Mouse (Mus musculus) olfactory bulb, adult 2 months (tissue): ENCODE measurements around the gene 3110082I17Rik. TPM values are rescaled to one million over a fixed set of nuclear protein-coding genes. Genes with fewer than 3 reads are reported as not detected.
"Not testable (repeated sequence)": the region's sequence is repeated elsewhere in the genome, so short reads cannot be mapped to it uniquely, and the experiment has no call there.

Experiments used
- H3K27ac ChIP-seq: fragments of 200-500 bp; 2 replicates; pipeline ENCODE4 v1.5.1; 2012; ENCODE audit warnings: low read depth, low read length; ENCODE audit not compliant: insufficient read depth
- H3K4me1 ChIP-seq: fragments of 200-500 bp; 2 replicates; pipeline ENCODE4 v1.6.1; 2012; ENCODE audit warnings: low read length; ENCODE audit not compliant: control insufficient read depth, insufficient read depth
- H3K4me3 ChIP-seq: fragments of 200-500 bp; 2 replicates; pipeline ENCODE4 v1.5.1; 2012; ENCODE audit warnings: mild to moderate bottlenecking, low read depth, low read length, moderate library complexity; ENCODE audit not compliant: insufficient read depth
- CTCF ChIP-seq: fragments of 200-500 bp; IDR thresholded peaks from 2 replicates; pipeline ENCODE4 v1.5.1; 2012; ENCODE audit warnings: low read depth, mild to moderate bottlenecking, low read length, moderate library complexity; ENCODE audit not compliant: insufficient read depth
- POLR2A ChIP-seq: fragments of 200-500 bp; IDR thresholded peaks from 2 replicates; pipeline ENCODE4 v1.6.1; 2012; ENCODE audit warnings: mild to moderate bottlenecking, low read depth, low read length, moderate library complexity; ENCODE audit not compliant: insufficient read depth
- WGBS: fragments of 180-500 bp; shearing (Covaris S2); methylation state at CpG from one replicate; pipeline ENCODE4 v1.1.7; 2018; 5-methylcytosine and 5-hydroxymethylcytosine counted together
- polyA plus RNA-seq: library from polyadenylated mRNA; stranded (reverse); fragments of >200 nt; gene quantifications from 2 replicates; pipeline ENCODE4 v1.2.4, GENCODE M21; 2012; ENCODE audit warnings: low replicate concordance; ENCODE audit not compliant: missing spikeins, insufficient read depth, insufficient read length

3110082I17Rik gene
- polyA plus RNA-seq, 1 experiment = not detected

DNA sequence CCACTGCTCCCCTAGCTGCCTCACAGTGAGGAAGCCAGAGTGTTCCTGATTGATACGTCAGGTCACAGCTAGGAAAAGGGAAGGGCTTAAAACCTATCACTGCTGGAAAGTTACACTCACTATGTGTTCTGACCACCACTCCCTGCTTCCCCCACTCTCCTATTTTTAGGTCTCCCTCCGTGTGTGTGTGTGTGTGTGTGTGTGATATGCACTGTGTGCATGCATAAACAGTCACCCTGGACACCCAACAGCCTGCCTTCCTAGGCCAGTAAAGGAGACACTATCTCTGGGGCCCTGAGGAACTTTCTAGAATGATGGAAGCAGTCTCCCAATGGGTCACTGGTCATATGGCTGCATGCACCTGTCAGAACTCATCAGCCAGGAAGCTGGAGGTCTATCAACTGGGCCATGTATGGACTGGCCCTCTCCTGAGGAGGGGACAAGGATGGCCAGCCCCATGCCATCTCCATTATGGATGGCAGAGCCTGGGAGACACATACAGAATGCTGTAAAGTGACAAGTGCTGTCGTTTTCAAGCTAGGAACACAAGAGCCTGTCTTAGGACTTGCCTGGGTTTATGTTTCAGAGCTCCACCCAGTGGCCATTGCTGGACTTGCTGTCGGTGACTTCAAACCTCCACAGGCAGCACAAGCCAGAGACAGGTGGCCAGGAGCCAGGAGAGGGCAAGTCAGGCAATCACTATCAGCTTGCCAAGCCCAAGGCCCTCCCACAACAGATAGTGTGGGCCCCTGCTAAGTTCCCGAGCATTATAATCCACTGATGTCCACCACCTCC lies 62.2 kb downstream of the 3110082I17Rik start:
- Histone ChIP-seq H3K4me1 (peaks cover 13% of the 10 kb centered on the region), H3K4me3 (no peak overlapping the region), H3K27ac (no peak overlapping the region)
- 27% methylated on average over 5 of the region's 5 CpGs for WGBS
- TF ChIP-seq CTCF (peak; percentile 73), POLR2A (no peak)

DNA sequence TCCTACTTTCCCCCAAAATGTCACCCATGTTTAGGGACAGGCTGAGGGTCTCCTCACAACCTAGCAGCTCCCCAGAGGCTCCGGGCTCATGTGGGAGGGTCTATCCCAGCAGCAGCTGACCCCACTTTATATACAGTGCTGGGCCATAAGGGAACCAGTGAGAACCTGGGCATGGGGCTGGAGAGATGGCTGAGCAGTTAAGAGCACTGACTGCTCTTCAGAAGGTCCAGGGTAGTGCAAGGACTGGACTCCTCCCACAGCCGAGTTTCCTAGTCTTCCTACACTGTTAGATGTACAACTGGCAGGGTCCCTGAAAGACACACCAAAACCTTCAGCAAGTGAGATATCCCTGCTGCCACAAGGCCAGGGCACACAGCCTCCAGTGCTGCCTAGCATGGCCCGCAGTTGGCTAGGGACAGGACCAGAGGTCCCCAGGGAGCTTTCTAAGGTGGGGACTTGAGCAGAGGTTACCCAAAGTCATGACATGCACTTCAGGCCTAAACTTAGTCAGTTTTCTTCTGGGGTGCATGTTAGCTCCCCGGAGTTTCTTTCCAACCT lies 62.9 kb downstream of the 3110082I17Rik start:
- 87% methylated on average over 4 of the region's 4 CpGs for WGBS
- TF ChIP-seq POLR2A (no peak), CTCF (no peak)
- no peak overlapping the region for H3K4me3 ChIP-seq
- H3K4me1 ChIP-seq = peaks cover 13% of the 10 kb centered on the region
- H3K27ac ChIP-seq = no peak overlapping the region

- H3K4me3 ChIP-seq = no peak overlapping the region
- H3K27ac ChIP-seq = no peak overlapping the region
- TF ChIP-seq CTCF (no peak), POLR2A (no peak)
- WGBS = 90% methylated on average over 4 of the region's 4 CpGs
- H3K4me1 ChIP-seq = peaks cover 23% of the 10 kb centered on the region
Measured at GRCm38 (mm10) chr5:139395528-139395927, 64.8 kb downstream of the 3110082I17Rik start.

DNA sequence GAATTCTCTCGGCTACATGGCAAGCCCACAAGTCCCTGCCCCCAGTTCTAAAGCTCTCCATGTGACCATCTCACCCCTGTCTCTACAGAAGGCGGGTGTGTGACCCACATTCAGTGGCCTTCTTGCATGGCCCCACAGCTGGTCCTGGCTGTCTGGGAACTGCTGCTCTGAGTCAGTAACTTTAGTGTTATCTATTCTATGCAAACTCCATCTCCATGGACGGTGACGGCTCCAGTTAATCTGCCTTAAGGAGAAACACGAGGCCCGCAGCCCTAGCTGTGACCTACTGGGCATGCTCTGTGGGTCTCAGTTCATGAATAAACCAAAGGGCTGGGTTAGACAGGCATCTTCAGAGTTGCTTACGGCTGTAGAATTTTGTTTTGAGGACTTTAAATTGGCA lies 65.9 kb downstream of the 3110082I17Rik start:
- peaks cover 27% of the 10 kb centered on the region for H3K4me1 ChIP-seq
- WGBS = 79% methylated on average over 7 of the region's 7 CpGs
- H3K27ac ChIP-seq = no peak overlapping the region
- no peak overlapping the region for H3K4me3 ChIP-seq
- TF ChIP-seq CTCF = no peak
- TF ChIP-seq POLR2A = no peak

- Histone ChIP-seq H3K4me1 (peaks cover 30% of the 10 kb centered on the region), H3K27ac (no peak overlapping the region), H3K4me3 (no peak overlapping the region)
- 90% methylated on average over 16 of the region's 16 CpGs for WGBS
- TF ChIP-seq POLR2A (no peak), CTCF (no peak)
Measured at GRCm38 (mm10) chr5:139393197-139393588, 67.1 kb downstream of the 3110082I17Rik start.

DNA sequence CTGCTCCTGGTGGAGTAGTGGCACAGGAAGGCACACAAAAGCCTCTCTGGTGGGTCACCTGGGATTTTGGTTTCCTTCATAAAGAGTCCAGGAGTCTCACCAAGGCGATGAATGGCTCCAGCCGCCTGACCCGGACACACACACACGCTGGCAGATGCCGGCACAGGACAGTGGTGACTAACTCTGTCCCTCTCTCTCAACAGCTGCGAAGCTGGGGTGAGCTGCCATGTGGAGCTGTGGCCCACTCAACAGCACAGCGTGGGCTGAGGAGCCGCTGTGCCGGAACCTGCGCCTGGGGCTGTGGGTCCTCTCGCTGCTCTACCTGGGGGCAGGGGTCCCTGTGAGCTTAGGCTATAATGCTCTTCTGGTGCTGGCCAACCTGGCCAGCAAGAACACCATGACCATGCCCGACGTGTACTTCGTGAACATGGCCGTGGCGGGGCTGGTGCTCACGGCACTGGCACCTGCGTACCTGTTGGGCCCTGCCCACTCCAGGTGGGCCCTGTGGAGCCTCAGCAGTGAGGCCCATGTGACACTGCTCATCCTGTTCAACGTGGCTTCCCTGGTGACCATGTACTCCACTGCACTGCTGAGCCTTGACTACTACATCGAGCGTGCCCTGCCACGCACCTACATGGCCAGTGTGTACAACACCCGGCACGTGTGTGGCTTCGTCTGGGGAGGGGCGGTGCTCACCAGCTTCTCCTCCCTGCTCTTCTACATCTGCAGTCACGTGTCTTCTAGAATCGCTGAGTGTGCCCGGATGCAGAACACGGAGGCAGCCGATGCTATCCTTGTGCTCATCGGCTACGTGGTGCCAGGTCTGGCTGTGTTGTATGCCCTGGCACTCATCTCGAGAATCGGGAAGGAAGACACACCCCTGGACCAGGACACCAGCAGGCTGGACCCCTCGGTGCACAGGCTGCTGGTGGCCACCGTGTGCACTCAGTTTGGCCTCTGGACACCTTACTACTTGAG lies 67.8 kb downstream of the 3110082I17Rik start:
- H3K4me3 ChIP-seq = no peak overlapping the region
- H3K4me1 ChIP-seq = peaks cover 34% of the 10 kb centered on the region
- H3K27ac ChIP-seq = no peak overlapping the region
- TF ChIP-seq CTCF (no peak), POLR2A (no peak)
- WGBS = 91% methylated on average over 37 of the region's 37 CpGs

DNA sequence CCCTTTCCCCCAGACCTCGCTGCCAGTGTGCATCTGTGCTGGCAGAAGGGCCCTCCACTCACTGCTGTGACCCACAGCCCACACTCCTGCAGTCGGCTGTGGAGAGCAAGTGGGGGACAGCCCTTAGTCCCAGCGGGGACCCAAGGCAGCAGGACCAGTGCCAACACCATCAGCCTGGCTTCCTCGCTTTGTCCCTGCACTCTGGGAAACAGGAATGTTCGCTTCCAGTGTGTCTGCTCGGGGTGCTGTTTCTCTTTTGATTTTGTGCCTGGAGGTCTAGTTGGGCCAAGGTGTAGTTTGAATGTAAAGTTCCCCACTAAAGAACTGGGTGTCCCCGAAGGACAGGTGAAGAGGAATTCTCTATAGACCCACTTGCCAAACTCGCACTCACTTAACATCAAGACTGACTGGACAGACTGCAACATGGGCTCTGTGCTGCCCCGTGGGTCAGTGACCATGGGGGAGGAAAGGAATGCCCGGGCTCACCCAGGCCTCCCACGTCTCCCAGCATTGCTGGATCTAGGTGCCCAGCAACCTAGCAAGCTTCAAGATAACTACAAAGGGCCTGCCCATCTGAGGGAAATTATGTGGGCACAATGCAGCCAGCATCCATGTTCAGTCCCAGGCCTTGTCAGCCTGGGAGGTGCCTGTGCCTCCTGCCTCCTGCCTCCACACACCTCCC lies 68.9 kb downstream of the 3110082I17Rik start:
- WGBS = 61% methylated on average over 11 of the region's 11 CpGs
- Histone ChIP-seq H3K4me1 (peaks cover 38% of the 10 kb centered on the region), H3K27ac (no peak overlapping the region), H3K4me3 (no peak overlapping the region)
- TF ChIP-seq POLR2A (no peak), CTCF (no peak)

- H3K4me3 ChIP-seq = not testable (repeated sequence)
- Histone ChIP-seq H3K4me1 (peaks cover 38% of the 10 kb centered on the region), H3K27ac (peak overlapping the region; percentile 41; the same call in 1 of the 2 replicates)
- 95% methylated on average over 5 of the region's 5 CpGs for WGBS
Measured at GRCm38 (mm10) chr5:139390324-139391119, 69.8 kb downstream of the 3110082I17Rik start.
